Mouse (Mus musculus) intestine, embryonic 16.5 days (tissue): ENCODE results near the gene Slc41a2. TPM values are rescaled to one million over a fixed set of nuclear protein-coding genes. Genes with fewer than 3 reads are reported as not detected.

Experiments used
- polyA plus RNA-seq: library from polyadenylated mRNA; unstranded; fragments of >200 nt; fragmentation: Nextera tagmentation; extraction: Ambion mirVana; gene quantifications from 2 replicates; pipeline ENCODE4 v1.2.1, GENCODE M21; 2015

Slc41a2 gene
- polyA plus RNA-seq, 1 experiment from 2014 or later: 0.71 TPM

Other genes with a start within 250 kb of the Slc41a2 start
- 0.43 and 0.49 TPM in 2 replicates for gene D10Wsu102e, start 22.3 kb upstream of the Slc41a2 start, polyA plus RNA-seq
- gene Aldh1l2, start 196.3 kb upstream of the Slc41a2 start, polyA plus RNA-seq: 1.6 TPM in 2 replicates
- gene Washc4, start 205.9 kb upstream of the Slc41a2 start, polyA plus RNA-seq: 43.6 and 46.8 TPM in 2 replicates